Mouse (Mus musculus) ES-E14 (cell line): Measurements from ENCODE around the gene Med24.

ENCODE experiments used
- CHD2 ChIP-seq: IDR thresholded peaks from 2 replicates; pipeline ENCODE4 v1.6.1; 2014; ENCODE audit warnings: mild to moderate bottlenecking, low read depth, low read length, inconsistent platforms
- HCFC1 ChIP-seq: IDR thresholded peaks from 2 replicates; pipeline ENCODE4 v1.6.1; 2012; ENCODE audit warnings: low read length, inconsistent platforms, borderline replicate concordance; ENCODE audit not compliant: insufficient read depth
- ZC3H11A ChIP-seq: IDR thresholded peaks from 2 replicates; pipeline ENCODE4 v1.6.1; 2012; ENCODE audit warnings: low read depth, mild to moderate bottlenecking, inconsistent platforms, low read length, borderline replicate concordance
- ZNF384 ChIP-seq: IDR thresholded peaks from 2 replicates; pipeline ENCODE4 v1.6.1; 2012; ENCODE audit warnings: low read depth, low read length, inconsistent platforms

- TF ChIP-seq ZNF384 (no peak), HCFC1 (no peak), ZC3H11A (no peak), CHD2 (no peak)
Observed at GRCm38 (mm10) chr11:98672482-98672881, 56.8 kb downstream of the Med24 start.
